Mouse (Mus musculus) frontal cortex, postnatal 25 days (tissue): ENCODE results near the gene Pnpla2.
"Not testable (repeated sequence)": the region's sequence is repeated elsewhere in the genome, so short reads cannot be mapped to it uniquely, and the experiment has no call there.

ENCODE experiments used
- DNase-seq, 2 experiments: peaks; one replicate each; pipeline ENCODE4 v3.0.0; 2022; ENCODE audit warnings: low spot score in 2 of 2

Pnpla2 gene

GRCm38 (mm10) chr7:141454967-141455551, at the start of gene Pnpla2:
Pnpla2 (plus strand) TSS chr7:141455198.
- peak; percentile 78 to 86 for DNase-seq

GRCm38 (mm10) chr7:141405466-141405865, 49.5 kb upstream of the Pnpla2 start:
- no peak for DNase-seq

- not testable (repeated sequence) for DNase-seq
Measured at GRCm38 (mm10) chr7:141407670-141408069, 47.3 kb upstream of the Pnpla2 start.

- peak; percentile 72 to 80 for DNase-seq
Measured at GRCm38 (mm10) chr7:141408833-141409232, 46.2 kb upstream of the Pnpla2 start.

GRCm38 (mm10) chr7:141410631-141411030, 44.4 kb upstream of the Pnpla2 start:
- no peak for DNase-seq

GRCm38 (mm10) chr7:141411667-141412066, 43.3 kb upstream of the Pnpla2 start:
- no peak for DNase-seq

GRCm38 (mm10) chr7:141413331-141413730, 41.7 kb upstream of the Pnpla2 start:
- DNase-seq, result no peak

- DNase-seq, result peak; percentile 97 to 99
Measured at GRCm38 (mm10) chr7:141413809-141414584, 41.0 kb upstream of the Pnpla2 start, which contains the start of gene Gatd1. Gatd1 (minus strand) TSS chr7:141414136.

- DNase-seq, result no peak
Measured at GRCm38 (mm10) chr7:141416144-141416841, 38.7 kb upstream of the Pnpla2 start.

- DNase-seq, result no peak
Measured at GRCm38 (mm10) chr7:141417731-141418681, 37.0 kb upstream of the Pnpla2 start.

GRCm38 (mm10) chr7:141418970-141419369, 36.0 kb upstream of the Pnpla2 start:
- DNase-seq, result no peak

GRCm38 (mm10) chr7:141420030-141420702, 34.8 kb upstream of the Pnpla2 start:
- DNase-seq, result no peak

- no peak for DNase-seq
Measured at GRCm38 (mm10) chr7:141423811-141424210, 31.2 kb upstream of the Pnpla2 start.

GRCm38 (mm10) chr7:141426948-141427730, 27.9 kb upstream of the Pnpla2 start:
- no peak for DNase-seq

GRCm38 (mm10) chr7:141428701-141429100, 26.3 kb upstream of the Pnpla2 start:
- no peak for DNase-seq

GRCm38 (mm10) chr7:141429310-141429709, 25.7 kb upstream of the Pnpla2 start, which contains the start of gene Cend1:
Cend1 (minus strand) TSS chr7:141429491.
- peak; percentile 73 to 79 for DNase-seq

GRCm38 (mm10) chr7:141429840-141430584, 25.0 kb upstream of the Pnpla2 start:
- DNase-seq, result no peak

- no peak for DNase-seq
Measured at GRCm38 (mm10) chr7:141430585-141431240, 24.3 kb upstream of the Pnpla2 start.
